Mouse (Mus musculus) liver, embryonic 13.5 days (tissue): Measurements from ENCODE around the gene Olfr813. TPM values are rescaled to one million over a fixed set of nuclear protein-coding genes. Genes with fewer than 3 reads are reported as not detected.
"Not testable (repeated sequence)": the region's sequence is repeated elsewhere in the genome, so short reads cannot be mapped to it uniquely, and the experiment has no call there.

Experiments
- ATAC-seq: fragments of 200-750 bp; cut with Nextera tagmentation; 2 replicates; pipeline ENCODE4 v1.8.0; 2017; ENCODE audit warnings: low read depth, mild to moderate bottlenecking, moderate number of reproducible peaks, moderate library complexity
- DNase-seq: peaks from one replicate; pipeline ENCODE4 v3.0.0; 2022
- H3K27ac ChIP-seq: fragments of 300-500 bp; sonication (generic); 2 replicates; pipeline ENCODE4 v1.5.1; 2015; ENCODE audit warnings: moderate library complexity, mild to moderate bottlenecking, inconsistent platforms
- H3K27me3 ChIP-seq: fragments of 300-500 bp; sonication (generic); 2 replicates; pipeline ENCODE4 v1.6.1; 2015; ENCODE audit warnings: mild to moderate bottlenecking, inconsistent platforms
- H3K36me3 ChIP-seq: fragments of 300-500 bp; sonication (generic); 2 replicates; pipeline ENCODE4 v1.6.1; 2015; ENCODE audit warnings: mild to moderate bottlenecking, inconsistent platforms
- H3K4me1 ChIP-seq: fragments of 300-500 bp; sonication (generic); replicated peaks from 2 replicates; pipeline ENCODE4 v1.6.1; 2015; ENCODE audit warnings: inconsistent platforms
- H3K4me2 ChIP-seq: fragments of 300-500 bp; sonication (generic); 2 replicates; pipeline ENCODE4 v1.6.1; 2015; ENCODE audit warnings: inconsistent platforms, mild to moderate bottlenecking, moderate library complexity
- H3K4me3 ChIP-seq: fragments of 300-500 bp; sonication (generic); replicated peaks from 2 replicates; pipeline ENCODE4 v1.5.1; 2015; ENCODE audit warnings: mild to moderate bottlenecking, inconsistent platforms
- H3K9ac ChIP-seq: fragments of 300-500 bp; sonication (generic); 2 replicates; pipeline ENCODE4 v1.6.1; 2015; ENCODE audit warnings: mild to moderate bottlenecking, inconsistent platforms
- H3K9me3 ChIP-seq: fragments of 300-500 bp; sonication (generic); replicated peaks from 2 replicates; pipeline ENCODE4 v1.6.1; 2016; ENCODE audit warnings: inconsistent platforms
- WGBS: fragments of 180-500 bp; shearing (Covaris S2); methylation state at CpG from one replicate; pipeline ENCODE4 v1.1.7; 2015; ENCODE audit not compliant: insufficient replicate concordance; 5-methylcytosine and 5-hydroxymethylcytosine counted together
- polyA plus RNA-seq: library from polyadenylated mRNA; unstranded; fragments of >200 nt; fragmentation: Nextera tagmentation; extraction: Ambion mirVana; gene quantifications from 2 replicates; pipeline ENCODE4 v1.2.1, GENCODE M21; 2015

The Olfr813 gene
- polyA plus RNA-seq = not detected in 2 replicates

- Histone ChIP-seq H3K27me3 (no peaks in the 10 kb centered on the region), H3K27ac (no peak within 1 kb of the TSS), H3K4me2 (no peak within 1 kb of the TSS), H3K36me3 (no peaks in the 10 kb centered on the region), H3K4me3 (no peak within 1 kb of the TSS), H3K9me3 (no peaks in the 10 kb centered on the region), H3K4me1 (no peaks in the 10 kb centered on the region), H3K9ac (no peak within 1 kb of the TSS)
- DNase-seq (no peak), ATAC-seq (no peak)
Observed at GRCm38 (mm10) chr10:129855067-129855466, at the start of gene Olfr813. Gene Olfr813, plus strand, starts transcription at chr10:129855367.

- H3K9ac ChIP-seq = no peak within 1 kb of the TSS
- H3K27me3 ChIP-seq = no peaks in the 10 kb centered on the region
- 35% methylated on average over 1 of the region's 1 CpGs for WGBS
- no peaks in the 10 kb centered on the region for H3K36me3 ChIP-seq
- no peak within 1 kb of the TSS for H3K4me3 ChIP-seq
- H3K9me3 ChIP-seq = no peaks in the 10 kb centered on the region
- no peak within 1 kb of the TSS for H3K4me2 ChIP-seq
- no peaks in the 10 kb centered on the region for H3K4me1 ChIP-seq
- ATAC-seq (no peak), DNase-seq (no peak)
- no peak within 1 kb of the TSS for H3K27ac ChIP-seq
Observed at GRCm38 (mm10) chr10:129845994-129846393, 9.2 kb upstream of the Olfr813 start, which contains the start of gene Olfr812. Gene Olfr812, minus strand, starts transcription at chr10:129846094.

- Histone ChIP-seq H3K27me3 (no peaks in the 10 kb centered on the region), H3K4me1 (no peaks in the 10 kb centered on the region), H3K9me3 (no peaks in the 10 kb centered on the region), H3K4me2 (no peak overlapping the region), H3K9ac (no peak overlapping the region), H3K27ac (no peak overlapping the region), H3K4me3 (no peak overlapping the region), H3K36me3 (no peaks in the 10 kb centered on the region)
- no peak for ATAC-seq
- WGBS = 55% methylated on average over 1 of the region's 1 CpGs
- DNase-seq = no peak
Observed at GRCm38 (mm10) chr10:129847343-129847742, 7.8 kb upstream of the Olfr813 start.

GRCm38 (mm10) chr10:129879751-129880150 is 24.6 kb downstream of the Olfr813 start, which contains the start of gene Olfr814:
Gene Olfr814, minus strand, starts transcription at chr10:129879851.
- not testable (repeated sequence) for H3K4me1 ChIP-seq, H3K4me3 ChIP-seq, H3K36me3 ChIP-seq, H3K27ac ChIP-seq, ATAC-seq, H3K9ac ChIP-seq, H3K9me3 ChIP-seq, DNase-seq, H3K27me3 ChIP-seq, H3K4me2 ChIP-seq
- WGBS = 29% methylated on average over 1 of the region's 1 CpGs

GRCm38 (mm10) chr10:129885496-129885895 is 30.3 kb downstream of the Olfr813 start:
- H3K27ac ChIP-seq, H3K4me1 ChIP-seq, H3K4me2 ChIP-seq, H3K36me3 ChIP-seq, H3K4me3 ChIP-seq, H3K9ac ChIP-seq, H3K27me3 ChIP-seq, H3K9me3 ChIP-seq, DNase-seq, ATAC-seq: not testable (repeated sequence)
- WGBS = 46% methylated on average over 6 of the region's 6 CpGs

- DNase-seq = no peak
- WGBS = 81% methylated on average over 7 of the region's 7 CpGs
Observed at GRCm38 (mm10) chr10:129885934-129886333, 30.8 kb downstream of the Olfr813 start.

GRCm38 (mm10) chr10:129905767-129906166 is 50.6 kb downstream of the Olfr813 start, which contains the start of gene Olfr815:
Gene Olfr815, minus strand, starts transcription at chr10:129905867.
- not testable (repeated sequence) for ATAC-seq

More at GRCm38 (mm10) chr10:129885934-129886333, 30.8 kb downstream of the Olfr813 start:
- H3K36me3 ChIP-seq = no peaks in the 10 kb centered on the region
- no peak overlapping the region for H3K4me2 ChIP-seq
- H3K4me3 ChIP-seq = no peak overlapping the region
- H3K27me3 ChIP-seq = no peaks in the 10 kb centered on the region
- H3K9ac ChIP-seq = no peak overlapping the region
- ATAC-seq = no peak
- no peak overlapping the region for H3K27ac ChIP-seq
- peaks cover 3% of the 10 kb centered on the region; the same call in 1 of the 2 replicates for H3K9me3 ChIP-seq
- no peaks in the 10 kb centered on the region for H3K4me1 ChIP-seq

More at GRCm38 (mm10) chr10:129905767-129906166, 50.6 kb downstream of the Olfr813 start, which contains the start of gene Olfr815:
- WGBS = 40% methylated on average over 1 of the region's 1 CpGs
- not testable (repeated sequence) for H3K27ac ChIP-seq, H3K36me3 ChIP-seq, H3K4me2 ChIP-seq, H3K4me1 ChIP-seq, DNase-seq, H3K9ac ChIP-seq, H3K27me3 ChIP-seq, H3K9me3 ChIP-seq, H3K4me3 ChIP-seq

Other genes with a start within 250 kb of the Olfr813 start
- not detected in 2 replicates for gene Olfr796, start 242.8 kb upstream of the Olfr813 start, polyA plus RNA-seq
- not detected in 2 replicates for gene Olfr798, start 227.4 kb upstream of the Olfr813 start, polyA plus RNA-seq
- gene Olfr799, start 217.9 kb upstream of the Olfr813 start, polyA plus RNA-seq = not detected in 2 replicates
- not detected in 2 replicates for gene Olfr800, start 197.7 kb upstream of the Olfr813 start, polyA plus RNA-seq
- not detected in 2 replicates for gene Olfr801, start 181.5 kb upstream of the Olfr813 start, polyA plus RNA-seq
- gene Olfr802, start 167.2 kb upstream of the Olfr813 start, polyA plus RNA-seq = not detected in 2 replicates
- not detected in 2 replicates for gene Olfr803, start 161.1 kb upstream of the Olfr813 start, polyA plus RNA-seq
- not detected in 2 replicates for gene Olfr804, start 152.2 kb upstream of the Olfr813 start, polyA plus RNA-seq
- not detected in 2 replicates for gene Olfr805, start 126.0 kb upstream of the Olfr813 start, polyA plus RNA-seq
- gene Olfr806, start 113.4 kb upstream of the Olfr813 start, polyA plus RNA-seq = not detected in 2 replicates
- not detected in 2 replicates for gene Olfr807, start 97.6 kb upstream of the Olfr813 start, polyA plus RNA-seq
- gene Olfr808, start 89.9 kb upstream of the Olfr813 start, polyA plus RNA-seq = not detected in 2 replicates
- gene Olfr809, start 80.7 kb upstream of the Olfr813 start, polyA plus RNA-seq = not detected in 2 replicates
- not detected in 2 replicates for gene Olfr810, start 60.5 kb upstream of the Olfr813 start, polyA plus RNA-seq
- not detected in 2 replicates for gene Olfr811, start 51.0 kb upstream of the Olfr813 start, polyA plus RNA-seq
- gene Olfr812, start 9.3 kb upstream of the Olfr813 start, polyA plus RNA-seq = not detected in 2 replicates
- not detected in 2 replicates for gene Olfr814, start 24.5 kb downstream of the Olfr813 start, polyA plus RNA-seq
- gene Olfr815, start 50.5 kb downstream of the Olfr813 start, polyA plus RNA-seq = not detected in 2 replicates
- not detected in 2 replicates for gene Olfr816, start 60.2 kb downstream of the Olfr813 start, polyA plus RNA-seq
- gene Olfr818, start 93.7 kb downstream of the Olfr813 start, polyA plus RNA-seq = not detected in 2 replicates
- gene Olfr819, start 111.9 kb downstream of the Olfr813 start, polyA plus RNA-seq = not detected in 2 replicates
- not detected in 2 replicates for gene Olfr247, start 120.8 kb downstream of the Olfr813 start, polyA plus RNA-seq
- not detected in 2 replicates for gene Gm10310, start 129.7 kb downstream of the Olfr813 start, polyA plus RNA-seq
- not detected in 2 replicates for gene Olfr820, start 157.3 kb downstream of the Olfr813 start, polyA plus RNA-seq
- not detected in 2 replicates for gene Olfr821, start 175.0 kb downstream of the Olfr813 start, polyA plus RNA-seq
- gene Olfr822, start 215.8 kb downstream of the Olfr813 start, polyA plus RNA-seq = not detected in 2 replicates